Mouse (Mus musculus) heart, embryonic 16.5 days (tissue): ENCODE measurements around the gene Cdc14b. TPM values are rescaled to one million over a fixed set of nuclear protein-coding genes. Genes with fewer than 3 reads are reported as not detected.

Experiments
- ATAC-seq: fragments of 200-750 bp; cut with Nextera tagmentation; replicated peaks from 2 replicates; pipeline ENCODE4 v1.8.0; 2017; ENCODE audit warnings: moderate number of reproducible peaks; ENCODE audit not compliant: insufficient read depth, low FRiP score; ENCODE audit errors: extremely low read depth
- H3K27ac ChIP-seq: fragments of 300-500 bp; sonication (generic); 2 replicates; pipeline ENCODE4 v1.5.1; 2014; ENCODE audit warnings: mild to moderate bottlenecking, low read length, control low read depth, moderate library complexity
- H3K27me3 ChIP-seq: fragments of 300-500 bp; sonication (generic); 2 replicates; pipeline ENCODE4 v1.6.1; 2014; ENCODE audit warnings: low read length, mixed read lengths; ENCODE audit not compliant: control insufficient read depth, insufficient read depth
- H3K36me3 ChIP-seq: fragments of 300-500 bp; sonication (generic); 2 replicates; pipeline ENCODE4 v1.6.1; 2014; ENCODE audit not compliant: control insufficient read depth, insufficient read depth
- H3K4me1 ChIP-seq: fragments of 300-500 bp; sonication (generic); 2 replicates; pipeline ENCODE4 v1.6.1; 2014; ENCODE audit warnings: low read length, mixed read lengths; ENCODE audit not compliant: control insufficient read depth, insufficient read depth
- H3K4me2 ChIP-seq: fragments of 300-500 bp; sonication (generic); 2 replicates; pipeline ENCODE4 v1.6.1; 2014; ENCODE audit warnings: low read depth, mild to moderate bottlenecking, control low read depth, low read length
- H3K4me3 ChIP-seq: fragments of 300-500 bp; sonication (generic); 2 replicates; pipeline ENCODE4 v1.5.1; 2014; ENCODE audit warnings: mild to moderate bottlenecking, control low read depth, low read length
- H3K9ac ChIP-seq: fragments of 300-500 bp; sonication (generic); 2 replicates; pipeline ENCODE4 v1.6.1; 2014; ENCODE audit warnings: low read length, control low read depth
- H3K9me3 ChIP-seq: fragments of 300-500 bp; sonication (generic); replicated peaks from 2 replicates; pipeline ENCODE4 v1.6.1; 2016; ENCODE audit warnings: low read length; ENCODE audit not compliant: control insufficient read depth
- WGBS: fragments of 180-500 bp; shearing (Covaris S2); extraction: QIAGEN DNeasy Blood & Tissue Kit; methylation state at CpG from one replicate; pipeline ENCODE4 v1.1.7; 2014; 5-methylcytosine and 5-hydroxymethylcytosine counted together
- polyA plus RNA-seq: library from polyadenylated mRNA; unstranded; fragments of >200 nt; fragmentation: Nextera tagmentation; extraction: Ambion mirVana; gene quantifications from 2 replicates; pipeline ENCODE4 v1.2.1, GENCODE M21; 2015

The Cdc14b gene
- polyA plus RNA-seq = 11.7 and 15.5 TPM in 2 replicates

- ATAC-seq = peak; percentile 86
- Histone ChIP-seq H3K4me2 (peak within 1 kb of the TSS; percentile 100), H3K4me1 (peaks cover 7% of the 10 kb centered on the region; the same call in 1 of the 2 replicates), H3K4me3 (peak within 1 kb of the TSS; percentile 72), H3K9ac (peak within 1 kb of the TSS; percentile 63), H3K36me3 (no peaks in the 10 kb centered on the region), H3K9me3 (no peaks in the 10 kb centered on the region), H3K27me3 (no peaks in the 10 kb centered on the region), H3K27ac (no peak within 1 kb of the TSS)
- WGBS = 1% methylated on average over 57 of the region's 57 CpGs
These were observed at the start of gene Cdc14b for GRCm38 (mm10) chr13:64274879-64275753. Gene Cdc14b, minus strand, starts transcription at chr13:64275290.

GRCm38 (mm10) chr13:64322561-64323281 lies 47.6 kb upstream of the Cdc14b start:
- Histone ChIP-seq H3K9me3 (no peaks in the 10 kb centered on the region), H3K27ac (no peak overlapping the region), H3K4me3 (no peak overlapping the region), H3K9ac (no peak overlapping the region), H3K27me3 (no peaks in the 10 kb centered on the region), H3K4me2 (no peak overlapping the region), H3K36me3 (no peaks in the 10 kb centered on the region), H3K4me1 (no peaks in the 10 kb centered on the region)
- no peak for ATAC-seq
- WGBS = 77% methylated on average over 8 of the region's 8 CpGs

- no peak overlapping the region for H3K9ac ChIP-seq
- no peaks in the 10 kb centered on the region for H3K36me3 ChIP-seq
- no peak overlapping the region for H3K27ac ChIP-seq
- ATAC-seq = no peak
- H3K4me3 ChIP-seq = no peak overlapping the region
- no peaks in the 10 kb centered on the region for H3K27me3 ChIP-seq
- no peak overlapping the region for H3K4me2 ChIP-seq
- H3K9me3 ChIP-seq = no peaks in the 10 kb centered on the region
- peaks cover 2% of the 10 kb centered on the region; the same call in 1 of the 2 replicates for H3K4me1 ChIP-seq
- WGBS = 48% methylated on average over 8 of the region's 8 CpGs
These were observed 45.2 kb upstream of the Cdc14b start for GRCm38 (mm10) chr13:64320334-64320733.

- no peak for ATAC-seq
These were observed 44.7 kb upstream of the Cdc14b start for GRCm38 (mm10) chr13:64319782-64320181.

GRCm38 (mm10) chr13:64318355-64318754 lies 43.3 kb upstream of the Cdc14b start:
- no peaks in the 10 kb centered on the region for H3K9me3 ChIP-seq
- H3K27me3 ChIP-seq = no peaks in the 10 kb centered on the region
- peaks cover 2% of the 10 kb centered on the region; the same call in 1 of the 2 replicates for H3K4me1 ChIP-seq
- 49% methylated on average over 2 of the region's 2 CpGs for WGBS
- no peak overlapping the region for H3K4me2 ChIP-seq
- H3K27ac ChIP-seq = no peak overlapping the region
- ATAC-seq = no peak
- H3K4me3 ChIP-seq = no peak overlapping the region
- H3K9ac ChIP-seq = no peak overlapping the region
- H3K36me3 ChIP-seq = no peaks in the 10 kb centered on the region

More at GRCm38 (mm10) chr13:64319782-64320181, 44.7 kb upstream of the Cdc14b start:
- Histone ChIP-seq H3K9ac (no peak overlapping the region), H3K9me3 (no peaks in the 10 kb centered on the region), H3K36me3 (no peaks in the 10 kb centered on the region), H3K4me1 (peaks cover 2% of the 10 kb centered on the region; the same call in 1 of the 2 replicates), H3K4me3 (no peak overlapping the region), H3K4me2 (no peak overlapping the region), H3K27ac (no peak overlapping the region), H3K27me3 (no peaks in the 10 kb centered on the region)

- no peak for ATAC-seq
- Histone ChIP-seq H3K4me3 (no peak overlapping the region), H3K9me3 (no peaks in the 10 kb centered on the region), H3K27ac (no peak overlapping the region), H3K4me2 (no peak overlapping the region; the same call in 1 of the 2 replicates), H3K36me3 (no peaks in the 10 kb centered on the region), H3K9ac (no peak overlapping the region), H3K4me1 (peaks cover 15% of the 10 kb centered on the region), H3K27me3 (no peaks in the 10 kb centered on the region)
- WGBS = 0% methylated on average over 3 of the region's 3 CpGs
These were observed 40.5 kb upstream of the Cdc14b start for GRCm38 (mm10) chr13:64315483-64316050.

- no peak for ATAC-seq
- H3K36me3 ChIP-seq = no peaks in the 10 kb centered on the region
- H3K9ac ChIP-seq = no peak overlapping the region
- no peaks in the 10 kb centered on the region for H3K27me3 ChIP-seq
- H3K4me3 ChIP-seq = no peak overlapping the region
- no peak overlapping the region for H3K27ac ChIP-seq
- no peak overlapping the region for H3K4me2 ChIP-seq
- peaks cover 29% of the 10 kb centered on the region for H3K4me1 ChIP-seq
- 70% methylated on average over 3 of the region's 3 CpGs for WGBS
- no peaks in the 10 kb centered on the region for H3K9me3 ChIP-seq
These were observed 39.0 kb upstream of the Cdc14b start for GRCm38 (mm10) chr13:64314041-64314440.

- peaks cover 29% of the 10 kb centered on the region for H3K4me1 ChIP-seq
- H3K36me3 ChIP-seq = peaks cover 6% of the 10 kb centered on the region; the same call in 1 of the 2 replicates
- H3K9me3 ChIP-seq = no peaks in the 10 kb centered on the region
- H3K4me2 ChIP-seq = peak overlapping the region; percentile 66
- peak overlapping the region; percentile 98 for H3K27ac ChIP-seq
- no peak; the same call in 1 of the 2 replicates for ATAC-seq
- no peaks in the 10 kb centered on the region for H3K27me3 ChIP-seq
- H3K9ac ChIP-seq = peak overlapping the region; percentile 89
- WGBS = 2% methylated on average over 2 of the region's 2 CpGs
- H3K4me3 ChIP-seq = peak overlapping the region; percentile 85
These were observed 37.8 kb upstream of the Cdc14b start for GRCm38 (mm10) chr13:64312916-64313289.
